Mouse (Mus musculus) heart, adult 8-10 months (tissue): Measurements from ENCODE around the gene Des. TPM values are rescaled to one million over a fixed set of nuclear protein-coding genes. Genes with fewer than 3 reads are reported as not detected.

Experiments used
- total RNA-seq, 4 experiments: library from RNA; stranded (reverse); gene quantifications; 2 replicates each; pipeline ENCODE4 v1.2.4; 2022

Gene Des
- total RNA-seq, 4 experiments from 2014 or later, result 1,263 to 1,551 (median 1,367) TPM

Other genes with a start within 250 kb of the Des start
- gene Nhej1, start 235.1 kb upstream of the Des start, total RNA-seq, result 1 to 10 TPM; 3.7 to 5.2 (median 4.6) TPM
- gene Slc23a3, start 226.4 kb upstream of the Des start, total RNA-seq, result under 1 TPM; 0.53 to 0.71 (median 0.61) TPM
- gene Cnppd1, start 217.6 kb upstream of the Des start, total RNA-seq, result 10 to 100 TPM; 19.8 to 26.4 (median 21.0) TPM
- 10 to 100 TPM; 15.8 to 24.8 (median 20.7) TPM for gene Retreg2, start 217.6 kb upstream of the Des start, total RNA-seq
- 10 to 100 TPM; 14.6 to 16.9 (median 15.7) TPM for gene Zfand2b, start 191.7 kb upstream of the Des start, total RNA-seq
- 10 to 100 TPM; 24.7 to 34.9 (median 28.8) TPM for gene Abcb6, start 179.9 kb upstream of the Des start, total RNA-seq
- gene Ankzf1, start 168.2 kb upstream of the Des start, total RNA-seq, result 10 to 100 TPM in 2 of 4 experiments, 1 to 10 TPM in 2; 7.7 to 13.9 (median 10.2) TPM
- 10 to 100 TPM; 67.6 to 77.9 (median 71.6) TPM for gene Atg9a, start 168.1 kb upstream of the Des start, total RNA-seq
- gene Glb1l, start 149.5 kb upstream of the Des start, total RNA-seq, result 1 to 10 TPM; 1.1 to 4.1 (median 2.3) TPM
- gene Stk16, start 149.5 kb upstream of the Des start, total RNA-seq, result 10 to 100 TPM; 29.3 to 44.0 (median 36.4) TPM
- gene Tuba4a, start 140.5 kb upstream of the Des start, total RNA-seq, result 1,000 to 10,000 TPM in 1 of 4 experiments, 100 to 1,000 TPM in 3; 786 to 1,317 (median 908) TPM
- not detected for gene A630095N17Rik, start 128.2 kb upstream of the Des start, total RNA-seq
- gene Dnajb2, start 123.9 kb upstream of the Des start, total RNA-seq, result 100 to 1,000 TPM; 102 to 135 (median 117) TPM
- 1 to 10 TPM; 1.4 to 3.2 (median 1.8) TPM for gene Ptprn, start 95.8 kb upstream of the Des start, total RNA-seq
- gene Resp18, start 81.9 kb upstream of the Des start, total RNA-seq, result not detected
- gene Dnpep, start 42.3 kb upstream of the Des start, total RNA-seq, result 10 to 100 TPM; 85.4 to 89.1 (median 86.9) TPM
- gene Speg, start 15.0 kb downstream of the Des start, total RNA-seq, result 100 to 1,000 TPM; 131 to 145 (median 137) TPM
- 10 to 100 TPM; 34.1 to 44.8 (median 40.8) TPM for gene Gmppa, start 75.6 kb downstream of the Des start, total RNA-seq
- gene Asic4, start 90.1 kb downstream of the Des start, total RNA-seq, result not detected
- 10 to 100 TPM; 22.4 to 23.9 (median 23.6) TPM for gene Chpf, start 119.0 kb downstream of the Des start, total RNA-seq
- gene Tmem198, start 119.2 kb downstream of the Des start, total RNA-seq, result under 1 TPM; 0.31 to 0.75 (median 0.42) TPM
- gene Obsl1, start 146.1 kb downstream of the Des start, total RNA-seq, result 100 to 1,000 TPM; 108 to 133 (median 122) TPM
- 1 to 10 TPM; 2.8 to 4.6 (median 3.9) TPM for gene Inha, start 146.7 kb downstream of the Des start, total RNA-seq
- gene Stk11ip, start 161.2 kb downstream of the Des start, total RNA-seq, result 10 to 100 TPM in 3 of 4 experiments, 1 to 10 TPM in 1; 8.3 to 10.4 (median 10.3) TPM
- 100 to 1,000 TPM; 221 to 344 (median 267) TPM for gene Slc4a3, start 185.9 kb downstream of the Des start, total RNA-seq